Mouse (Mus musculus) embryonic facial prominence, embryonic 14.5 days (tissue): Measurements from ENCODE around the gene Pheta2. TPM values are rescaled to one million over a fixed set of nuclear protein-coding genes. Genes with fewer than 3 reads are reported as not detected.

Experiments used
- ATAC-seq: fragments of 200-750 bp; cut with Nextera tagmentation; 2 replicates; pipeline ENCODE4 v1.8.0; 2017; ENCODE audit warnings: low read depth, moderate number of reproducible peaks, moderate TSS enrichment
- DNase-seq: peaks from one replicate; pipeline ENCODE4 v3.0.0-alpha.2; 2015; ENCODE audit warnings: low spot score
- H3K27ac ChIP-seq: fragments of 300-500 bp; sonication (generic); replicated peaks from 2 replicates; pipeline ENCODE4 v1.5.1; 2014; ENCODE audit warnings: low read depth, mild to moderate bottlenecking, low read length, moderate library complexity
- H3K27me3 ChIP-seq: fragments of 300-500 bp; sonication (generic); replicated peaks from 2 replicates; pipeline ENCODE4 v1.6.1; 2014; ENCODE audit warnings: low read length; ENCODE audit not compliant: control insufficient read depth, insufficient read depth
- H3K36me3 ChIP-seq: fragments of 300-500 bp; sonication (generic); 2 replicates; pipeline ENCODE4 v1.6.1; 2014; ENCODE audit warnings: low read length, mixed read lengths; ENCODE audit not compliant: control insufficient read depth, insufficient read depth
- H3K4me1 ChIP-seq: fragments of 300-500 bp; sonication (generic); 2 replicates; pipeline ENCODE4 v1.6.1; 2014; ENCODE audit warnings: antibody characterized with exemption, low read length; ENCODE audit not compliant: control insufficient read depth, insufficient read depth
- H3K4me2 ChIP-seq: fragments of 300-500 bp; sonication (generic); 2 replicates; pipeline ENCODE4 v1.6.1; 2014; ENCODE audit warnings: low read depth, mild to moderate bottlenecking, low read length, moderate library complexity, mixed read lengths
- H3K4me3 ChIP-seq: fragments of 300-500 bp; sonication (generic); 2 replicates; pipeline ENCODE4 v1.5.1; 2014; ENCODE audit warnings: low read depth, mild to moderate bottlenecking, low read length
- H3K9ac ChIP-seq: fragments of 300-500 bp; sonication (generic); 2 replicates; pipeline ENCODE4 v1.6.1; 2014; ENCODE audit warnings: low read depth, mild to moderate bottlenecking, low read length, moderate library complexity, mixed read lengths
- H3K9me3 ChIP-seq: fragments of 300-500 bp; sonication (generic); 2 replicates; pipeline ENCODE4 v1.6.1; 2016; ENCODE audit warnings: low read length; ENCODE audit not compliant: control insufficient read depth
- WGBS: fragments of 180-500 bp; shearing (Covaris S2); extraction: QIAGEN DNeasy Blood & Tissue Kit; methylation state at CpG from one replicate; pipeline ENCODE4 v1.1.7; 2014; 5-methylcytosine and 5-hydroxymethylcytosine counted together
- polyA plus RNA-seq: library from polyadenylated mRNA; unstranded; fragments of >200 nt; fragmentation: Nextera tagmentation; extraction: Ambion mirVana; gene quantifications from 2 replicates; pipeline ENCODE4 v1.2.1, GENCODE M21; 2014

Gene Pheta2
- polyA plus RNA-seq, 1 experiment from 2014 or later: 12.9 TPM

GRCm38 (mm10) chr15:82340414-82341035 lies 1.8 kb downstream of the Pheta2 start:
- WGBS: 38% methylated on average over 17 of the region's 21 CpGs
- no peak for DNase-seq

DNA sequence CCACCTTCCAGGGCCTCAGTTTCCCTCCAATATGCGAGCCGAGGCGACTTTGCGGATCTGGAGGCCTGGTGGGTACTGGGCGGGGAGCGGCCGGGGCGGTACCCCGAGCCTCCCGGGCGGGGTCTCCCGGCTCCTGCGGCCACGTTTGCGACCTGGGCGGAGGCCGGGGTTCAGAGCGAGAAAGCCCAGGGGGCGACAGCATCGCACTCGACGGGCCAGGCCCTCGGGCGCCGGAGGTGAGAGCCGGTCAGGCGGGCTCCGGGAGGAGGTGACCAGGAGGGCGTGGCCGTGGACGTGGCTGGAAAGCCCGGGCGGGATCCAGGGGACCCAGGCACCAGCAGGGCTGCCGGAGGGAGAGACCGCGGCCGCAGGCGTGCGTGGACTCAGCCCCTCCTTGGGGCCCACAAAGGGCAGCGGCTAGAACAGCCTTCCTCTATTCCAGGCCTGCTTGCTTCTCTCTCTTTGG lies 2.3 kb downstream of the Pheta2 start:
- Histone ChIP-seq H3K4me2 (peak overlapping the region; percentile 80), H3K9ac (peak overlapping the region; percentile 87), H3K36me3 (peaks cover 12% of the 10 kb centered on the region), H3K9me3 (no peaks in the 10 kb centered on the region), H3K27me3 (no peaks in the 10 kb centered on the region), H3K4me1 (peaks cover 24% of the 10 kb centered on the region), H3K27ac (peak overlapping the region; percentile 85), H3K4me3 (peak overlapping the region; percentile 56)
- ATAC-seq: peak; percentile 5; the same call in 1 of the 2 replicates
- 2% methylated on average over 18 of the region's 40 CpGs for WGBS
- peak; percentile 79 for DNase-seq

More at GRCm38 (mm10) chr15:82340414-82341035, 1.8 kb downstream of the Pheta2 start:
- H3K4me3 ChIP-seq: peak overlapping the region; percentile 56
- H3K27ac ChIP-seq: peak overlapping the region; percentile 85
- H3K27me3 ChIP-seq: no peaks in the 10 kb centered on the region
- ATAC-seq: no peak
- H3K4me2 ChIP-seq: peak overlapping the region; percentile 80
- H3K36me3 ChIP-seq: peaks cover 18% of the 10 kb centered on the region
- H3K9me3 ChIP-seq: no peaks in the 10 kb centered on the region
- H3K4me1 ChIP-seq: peaks cover 24% of the 10 kb centered on the region
- peak overlapping the region; percentile 87 for H3K9ac ChIP-seq

GRCm38 (mm10) chr15:82341675-82342542 lies 3.2 kb downstream of the Pheta2 start:
- Histone ChIP-seq H3K27ac (peak overlapping the region; percentile 85), H3K4me2 (peak overlapping the region; percentile 80), H3K4me1 (peaks cover 28% of the 10 kb centered on the region), H3K9ac (peak overlapping the region; percentile 87), H3K4me3 (peak overlapping the region; percentile 56), H3K36me3 (peaks cover 8% of the 10 kb centered on the region; the same call in 1 of the 2 replicates), H3K27me3 (no peaks in the 10 kb centered on the region), H3K9me3 (no peaks in the 10 kb centered on the region)
- no peak for DNase-seq
- 48% methylated on average over 15 of the region's 15 CpGs for WGBS
- ATAC-seq: no peak

- Histone ChIP-seq H3K4me3 (no peak overlapping the region), H3K27ac (0 out of 2 replicates have a peak overlapping the region, but pooled peaks have one; percentile 85), H3K4me1 (peaks cover 31% of the 10 kb centered on the region), H3K27me3 (no peaks in the 10 kb centered on the region), H3K4me2 (peak overlapping the region; percentile 80; the same call in 1 of the 2 replicates), H3K9me3 (no peaks in the 10 kb centered on the region), H3K9ac (0 out of 2 replicates have a peak overlapping the region, but pooled peaks have one; percentile 87), H3K36me3 (peaks cover 12% of the 10 kb centered on the region)
- ATAC-seq (no peak), DNase-seq (no peak)
- 70% methylated on average over 5 of the region's 5 CpGs for WGBS
Measured at GRCm38 (mm10) chr15:82342543-82342935, 3.8 kb downstream of the Pheta2 start.

GRCm38 (mm10) chr15:82343368-82344287 lies 4.9 kb downstream of the Pheta2 start:
- Histone ChIP-seq H3K36me3 (peaks cover 23% of the 10 kb centered on the region), H3K4me3 (no peak overlapping the region), H3K9ac (no peak overlapping the region), H3K4me2 (no peak overlapping the region), H3K4me1 (peaks cover 24% of the 10 kb centered on the region), H3K27ac (no peak overlapping the region), H3K9me3 (no peaks in the 10 kb centered on the region), H3K27me3 (no peaks in the 10 kb centered on the region)
- ATAC-seq: no peak
- DNase-seq: no peak
- WGBS: 93% methylated on average over 27 of the region's 27 CpGs

DNA sequence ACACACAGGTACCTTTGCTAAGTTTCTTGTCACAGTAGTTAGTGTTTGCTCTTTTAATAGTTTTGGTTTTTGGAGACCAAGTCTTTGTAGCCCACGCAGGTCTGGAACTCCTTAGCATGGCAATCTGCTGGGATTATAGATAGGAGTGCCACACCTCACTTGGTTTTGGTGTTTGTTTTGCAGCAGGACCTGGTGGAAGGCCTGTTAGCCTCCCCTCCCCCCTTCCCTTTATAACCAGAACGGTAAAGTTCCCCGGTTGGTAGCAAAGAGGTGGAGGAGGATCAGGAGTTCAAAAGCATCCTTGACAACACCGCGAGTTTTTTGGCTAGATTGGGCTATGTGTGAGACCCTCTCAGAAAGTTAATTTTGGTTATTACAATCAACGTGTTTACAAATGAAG lies 6.2 kb downstream of the Pheta2 start:
- H3K27ac ChIP-seq: no peak overlapping the region
- H3K9me3 ChIP-seq: no peaks in the 10 kb centered on the region
- H3K9ac ChIP-seq: no peak overlapping the region
- 88% methylated on average over 6 of the region's 6 CpGs for WGBS
- DNase-seq (no peak), ATAC-seq (no peak)
- H3K27me3 ChIP-seq: no peaks in the 10 kb centered on the region
- peaks cover 36% of the 10 kb centered on the region for H3K36me3 ChIP-seq
- H3K4me2 ChIP-seq: no peak overlapping the region
- peaks cover 18% of the 10 kb centered on the region for H3K4me1 ChIP-seq
- no peak overlapping the region for H3K4me3 ChIP-seq

DNA sequence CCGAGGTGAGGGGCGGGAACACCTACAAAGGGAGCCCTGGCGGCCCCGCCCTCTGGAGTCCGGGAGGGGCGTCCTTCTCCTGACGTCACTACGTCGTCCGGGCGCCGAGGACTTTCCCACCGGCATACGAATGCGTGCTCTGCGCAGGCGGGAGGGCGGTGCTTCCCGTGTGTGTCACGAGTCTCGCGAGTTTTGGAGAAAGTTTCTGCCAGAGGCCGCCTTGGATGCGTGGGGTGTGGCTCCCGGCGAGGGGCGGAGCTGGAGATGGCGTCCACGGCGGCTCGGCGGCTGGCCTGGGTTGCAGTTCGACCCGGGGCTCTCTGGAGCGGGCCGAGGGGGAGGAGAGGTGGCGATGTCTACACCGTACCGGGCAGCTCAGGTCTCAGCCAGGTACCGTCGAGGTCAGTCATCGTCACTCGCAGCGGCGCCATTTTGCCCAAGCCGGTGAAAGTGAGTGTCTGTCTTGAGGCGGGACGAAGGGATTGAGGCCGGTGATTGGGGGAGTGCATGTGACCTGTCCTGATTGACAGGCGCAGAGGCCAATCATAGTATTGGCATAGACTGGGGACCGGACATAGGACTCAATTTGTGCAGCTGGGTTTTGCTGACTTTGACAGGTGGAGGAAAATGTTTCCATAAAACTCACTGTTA lies 7.2 kb downstream of the Pheta2 start:
- Histone ChIP-seq H3K9ac (peak overlapping the region; percentile 79), H3K4me1 (peaks cover 18% of the 10 kb centered on the region), H3K27me3 (no peaks in the 10 kb centered on the region), H3K4me2 (peak overlapping the region; percentile 96), H3K9me3 (no peaks in the 10 kb centered on the region), H3K36me3 (peaks cover 46% of the 10 kb centered on the region), H3K27ac (peak overlapping the region; percentile 88), H3K4me3 (peak overlapping the region; percentile 71)
- DNase-seq: peak; percentile 99
- ATAC-seq: peak; percentile 97
- WGBS: under 1% methylated on average over 42 of the region's 51 CpGs
